Mouse (Mus musculus) testis, adult 2 months (tissue): Measurements from ENCODE around the gene C2cd5.

Experiments used
- CTCF ChIP-seq: fragments of 200-500 bp; IDR thresholded peaks from 2 replicates; pipeline ENCODE4 v1.5.1; 2012; ENCODE audit warnings: low read depth, mild to moderate bottlenecking, inconsistent platforms, low read length, moderate library complexity; ENCODE audit not compliant: control insufficient read depth, insufficient read depth, insufficient replicate concordance
- POLR2A ChIP-seq: fragments of 200-500 bp; IDR thresholded peaks from 2 replicates; pipeline ENCODE4 v1.6.1; 2012; ENCODE audit warnings: low read depth, mild to moderate bottlenecking, inconsistent platforms, low read length, moderate library complexity; ENCODE audit not compliant: control insufficient read depth

- no peak for TF ChIP-seq CTCF
- TF ChIP-seq POLR2A: no peak
Observed at GRCm38 (mm10) chr6:143146756-143147155, 46.8 kb upstream of the C2cd5 start.
